Mouse (Mus musculus) forebrain, embryonic 15.5 days (tissue): ENCODE results near the gene Blzf1. TPM values are rescaled to one million over a fixed set of nuclear protein-coding genes. Genes with fewer than 3 reads are reported as not detected.

Source experiments
- ATAC-seq: fragments of 200-750 bp; cut with Nextera tagmentation; replicated peaks from 2 replicates; pipeline ENCODE4 v1.8.0; 2017; ENCODE audit warnings: mild to moderate bottlenecking, moderate TSS enrichment, moderate library complexity
- H3K27ac ChIP-seq: fragments of 300-500 bp; sonication (generic); replicated peaks from 2 replicates; pipeline ENCODE4 v1.5.1; 2015; ENCODE audit warnings: mild to moderate bottlenecking, inconsistent platforms
- H3K27me3 ChIP-seq: fragments of 300-500 bp; sonication (generic); 2 replicates; pipeline ENCODE4 v1.6.1; 2015; ENCODE audit warnings: inconsistent platforms
- H3K36me3 ChIP-seq: fragments of 300-500 bp; sonication (generic); 2 replicates; pipeline ENCODE4 v1.6.1; 2015; ENCODE audit warnings: mild to moderate bottlenecking, inconsistent platforms
- H3K4me1 ChIP-seq: fragments of 300-500 bp; sonication (generic); 2 replicates; pipeline ENCODE4 v1.6.1; 2015; ENCODE audit warnings: inconsistent platforms
- H3K4me2 ChIP-seq: fragments of 300-500 bp; sonication (generic); replicated peaks from 2 replicates; pipeline ENCODE4 v1.6.1; 2015; ENCODE audit warnings: mild to moderate bottlenecking, inconsistent platforms
- H3K4me3 ChIP-seq: fragments of 300-500 bp; sonication (generic); 2 replicates; pipeline ENCODE4 v1.5.1; 2015; ENCODE audit warnings: mild to moderate bottlenecking, inconsistent platforms
- H3K9ac ChIP-seq: fragments of 300-500 bp; sonication (generic); replicated peaks from 2 replicates; pipeline ENCODE4 v1.6.1; 2015; ENCODE audit warnings: mild to moderate bottlenecking, inconsistent platforms
- H3K9me3 ChIP-seq: fragments of 300-500 bp; sonication (generic); 2 replicates; pipeline ENCODE4 v1.6.1; 2016; ENCODE audit warnings: inconsistent platforms
- WGBS: fragments of 180-500 bp; shearing (Covaris S2); methylation state at CpG from one replicate; pipeline ENCODE4 v1.1.7; 2015; ENCODE audit warnings: mixed read lengths; 5-methylcytosine and 5-hydroxymethylcytosine counted together
- polyA plus RNA-seq: library from polyadenylated mRNA; unstranded; fragments of >200 nt; fragmentation: Nextera tagmentation; extraction: Ambion mirVana; gene quantifications from 2 replicates; pipeline ENCODE4 v1.2.1, GENCODE M21; 2015

Gene Blzf1
- polyA plus RNA-seq, 1 experiment from 2014 or later: 29.1 TPM

GRCm38 (mm10) chr1:164320731-164321130 lies 13.4 kb upstream of the Blzf1 start:
- peak; percentile 47; the same call in 1 of the 2 replicates for ATAC-seq
- WGBS: 41% methylated on average over 5 of the region's 5 CpGs

DNA sequence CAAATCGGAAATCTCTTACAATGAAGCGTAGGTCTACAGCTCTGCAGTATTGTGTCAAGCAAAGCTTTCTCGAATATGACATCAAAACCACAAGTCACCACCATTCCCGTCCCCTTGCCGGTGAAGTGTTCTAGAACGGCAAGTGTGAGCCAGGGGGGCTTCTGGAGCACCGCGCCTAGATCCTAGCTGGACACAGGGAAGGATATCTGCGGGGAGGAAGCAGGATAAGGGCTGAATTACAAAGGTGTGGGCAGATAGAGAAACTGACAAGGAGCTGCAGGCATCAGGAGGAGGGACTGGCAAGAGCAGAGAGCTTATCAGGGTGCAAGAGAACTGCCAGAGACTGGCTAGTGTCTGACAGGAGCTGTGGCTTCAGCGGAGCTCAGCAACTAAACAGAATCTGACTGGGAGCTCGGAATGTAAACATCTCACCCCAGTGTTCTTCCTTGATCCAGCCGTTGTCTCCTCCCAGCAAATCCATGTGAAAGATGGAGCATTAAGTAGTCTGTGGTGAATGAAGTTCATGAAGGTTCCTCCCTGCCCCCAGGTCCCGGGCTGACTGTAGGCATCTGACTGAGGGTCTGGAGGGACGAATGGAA lies 12.4 kb upstream of the Blzf1 start:
- H3K4me1 ChIP-seq: no peaks in the 10 kb centered on the region; the same call in 1 of the 2 replicates
- no peak overlapping the region for H3K4me2 ChIP-seq
- H3K27me3 ChIP-seq: no peaks in the 10 kb centered on the region
- H3K9me3 ChIP-seq: no peaks in the 10 kb centered on the region
- H3K27ac ChIP-seq: no peak overlapping the region
- no peak overlapping the region for H3K9ac ChIP-seq
- H3K36me3 ChIP-seq: no peaks in the 10 kb centered on the region
- WGBS: 88% methylated on average over 14 of the region's 14 CpGs
- H3K4me3 ChIP-seq: no peak overlapping the region
- no peak for ATAC-seq

More at GRCm38 (mm10) chr1:164320731-164321130, 13.4 kb upstream of the Blzf1 start:
- no peak overlapping the region for H3K4me2 ChIP-seq
- peak overlapping the region; percentile 46 for H3K27ac ChIP-seq
- no peaks in the 10 kb centered on the region; the same call in 1 of the 2 replicates for H3K4me1 ChIP-seq
- no peak overlapping the region for H3K4me3 ChIP-seq
- no peaks in the 10 kb centered on the region for H3K27me3 ChIP-seq
- H3K36me3 ChIP-seq: no peaks in the 10 kb centered on the region
- H3K9ac ChIP-seq: no peak overlapping the region
- H3K9me3 ChIP-seq: no peaks in the 10 kb centered on the region

- no peaks in the 10 kb centered on the region; the same call in 1 of the 2 replicates for H3K4me1 ChIP-seq
- H3K4me2 ChIP-seq: no peak overlapping the region
- H3K9ac ChIP-seq: no peak overlapping the region
- H3K4me3 ChIP-seq: no peak overlapping the region
- peaks cover 4% of the 10 kb centered on the region; the same call in 1 of the 2 replicates for H3K36me3 ChIP-seq
- H3K9me3 ChIP-seq: no peaks in the 10 kb centered on the region
- no peaks in the 10 kb centered on the region for H3K27me3 ChIP-seq
- no peak overlapping the region for H3K27ac ChIP-seq
- ATAC-seq: no peak
- WGBS: 91% methylated on average over 5 of the region's 5 CpGs
Measured at GRCm38 (mm10) chr1:164318474-164318873, 11.2 kb upstream of the Blzf1 start.

DNA sequence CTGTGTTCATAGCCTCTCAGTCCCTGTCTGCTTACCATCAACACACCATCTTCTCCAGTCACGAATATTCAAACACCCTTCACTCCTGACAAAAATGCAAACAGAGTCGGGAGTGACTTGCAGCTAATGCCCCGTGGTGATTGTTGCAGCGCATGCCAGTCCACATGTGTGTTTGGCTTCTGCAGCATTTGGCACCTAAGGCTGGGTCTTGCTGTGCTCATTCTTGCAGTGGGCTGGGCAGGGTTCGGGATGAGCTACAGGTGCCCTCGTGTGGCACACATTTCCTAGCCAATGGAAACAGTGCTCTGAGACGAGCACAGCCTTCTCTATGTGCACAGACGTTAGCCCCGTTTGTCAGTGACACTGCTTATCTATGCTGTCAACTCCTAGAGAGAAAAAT lies 10.0 kb upstream of the Blzf1 start:
- H3K9ac ChIP-seq: no peak overlapping the region
- no peaks in the 10 kb centered on the region; the same call in 1 of the 2 replicates for H3K4me1 ChIP-seq
- H3K27me3 ChIP-seq: no peaks in the 10 kb centered on the region
- peaks cover 4% of the 10 kb centered on the region; the same call in 1 of the 2 replicates for H3K36me3 ChIP-seq
- H3K4me2 ChIP-seq: no peak overlapping the region
- H3K9me3 ChIP-seq: no peaks in the 10 kb centered on the region
- H3K4me3 ChIP-seq: no peak overlapping the region
- H3K27ac ChIP-seq: no peak overlapping the region
- 86% methylated on average over 9 of the region's 9 CpGs for WGBS
- ATAC-seq: peak; percentile 17; the same call in 1 of the 2 replicates

- no peaks in the 10 kb centered on the region for H3K9me3 ChIP-seq
- WGBS: 29% methylated on average over 3 of the region's 3 CpGs
- H3K4me2 ChIP-seq: no peak overlapping the region
- no peaks in the 10 kb centered on the region for H3K27me3 ChIP-seq
- no peaks in the 10 kb centered on the region; the same call in 1 of the 2 replicates for H3K4me1 ChIP-seq
- no peak overlapping the region for H3K9ac ChIP-seq
- no peak overlapping the region for H3K27ac ChIP-seq
- peak; percentile 75 for ATAC-seq
- H3K36me3 ChIP-seq: peaks cover 4% of the 10 kb centered on the region; the same call in 1 of the 2 replicates
- H3K4me3 ChIP-seq: no peak overlapping the region
Measured at GRCm38 (mm10) chr1:164316697-164317096, 9.4 kb upstream of the Blzf1 start.

- Histone ChIP-seq H3K9me3 (no peaks in the 10 kb centered on the region), H3K9ac (no peak overlapping the region), H3K36me3 (peaks cover 7% of the 10 kb centered on the region), H3K4me3 (no peak overlapping the region), H3K27me3 (no peaks in the 10 kb centered on the region), H3K4me1 (no peaks in the 10 kb centered on the region), H3K27ac (no peak overlapping the region), H3K4me2 (no peak overlapping the region)
- 72% methylated on average over 8 of the region's 8 CpGs for WGBS
- no peak for ATAC-seq
Measured at GRCm38 (mm10) chr1:164315266-164315665, 8.0 kb upstream of the Blzf1 start.

GRCm38 (mm10) chr1:164314085-164314484 lies 6.8 kb upstream of the Blzf1 start:
- WGBS: 91% methylated on average over 5 of the region's 5 CpGs
- Histone ChIP-seq H3K36me3 (peaks cover 7% of the 10 kb centered on the region), H3K9me3 (no peaks in the 10 kb centered on the region), H3K4me2 (no peak overlapping the region), H3K4me1 (no peaks in the 10 kb centered on the region), H3K9ac (no peak overlapping the region), H3K4me3 (no peak overlapping the region), H3K27me3 (no peaks in the 10 kb centered on the region), H3K27ac (no peak overlapping the region)
- no peak for ATAC-seq

- H3K27me3 ChIP-seq: no peaks in the 10 kb centered on the region
- peak overlapping the region; percentile 39 for H3K9ac ChIP-seq
- 13% methylated on average over 10 of the region's 10 CpGs for WGBS
- peak overlapping the region; percentile 72 for H3K4me3 ChIP-seq
- H3K9me3 ChIP-seq: no peaks in the 10 kb centered on the region
- H3K4me2 ChIP-seq: peak overlapping the region; percentile 59
- peaks cover 27% of the 10 kb centered on the region for H3K4me1 ChIP-seq
- peaks cover 4% of the 10 kb centered on the region for H3K36me3 ChIP-seq
- peak; percentile 15 for ATAC-seq
- H3K27ac ChIP-seq: peak overlapping the region; percentile 31; the same call in 1 of the 2 replicates
Measured at GRCm38 (mm10) chr1:164307922-164308321, 633 bp upstream of the Blzf1 start.

- Histone ChIP-seq H3K4me3 (no peak within 1 kb of the TSS), H3K9me3 (no peaks in the 10 kb centered on the region), H3K4me2 (no peak within 1 kb of the TSS), H3K4me1 (peaks cover 27% of the 10 kb centered on the region), H3K9ac (no peak within 1 kb of the TSS), H3K27ac (no peak within 1 kb of the TSS), H3K36me3 (peaks cover 35% of the 10 kb centered on the region), H3K27me3 (no peaks in the 10 kb centered on the region)
- 79% methylated on average over 5 of the region's 5 CpGs for WGBS
- ATAC-seq: no peak
Measured at GRCm38 (mm10) chr1:164303821-164304220, 3.5 kb downstream of the Blzf1 start, which contains the start of gene Nme7. Gene Nme7, plus strand, starts transcription at chr1:164304121.

DNA sequence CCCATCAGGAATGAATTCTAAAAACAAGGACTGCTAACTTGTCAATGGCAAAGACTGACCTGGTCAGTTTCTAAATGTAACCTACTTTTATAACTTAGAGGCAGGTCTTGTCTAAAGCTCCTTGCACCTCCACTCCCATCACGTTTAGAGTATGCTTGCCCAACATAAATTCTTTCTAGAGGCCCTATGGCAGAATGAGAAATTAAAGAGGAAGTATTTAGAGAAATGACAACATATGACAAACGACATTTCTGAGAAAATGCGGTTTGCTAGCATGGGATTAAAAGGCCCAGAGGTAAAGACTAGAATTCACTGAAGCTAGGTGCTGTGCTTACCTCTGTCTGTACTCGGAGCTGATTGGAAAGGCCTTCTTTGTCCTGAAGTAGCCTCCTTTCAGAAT lies 5.3 kb downstream of the Blzf1 start:
- Histone ChIP-seq H3K27ac (no peak overlapping the region), H3K4me2 (no peak overlapping the region), H3K4me3 (no peak overlapping the region), H3K9me3 (no peaks in the 10 kb centered on the region), H3K36me3 (peaks cover 50% of the 10 kb centered on the region), H3K4me1 (peaks cover 19% of the 10 kb centered on the region), H3K27me3 (no peaks in the 10 kb centered on the region), H3K9ac (no peak overlapping the region)
- ATAC-seq: no peak
- WGBS: 95% methylated on average over 4 of the region's 4 CpGs

- Histone ChIP-seq H3K36me3 (peaks cover 73% of the 10 kb centered on the region), H3K4me3 (no peak overlapping the region), H3K27ac (no peak overlapping the region), H3K4me2 (no peak overlapping the region), H3K9me3 (no peaks in the 10 kb centered on the region), H3K4me1 (no peaks in the 10 kb centered on the region), H3K9ac (no peak overlapping the region), H3K27me3 (no peaks in the 10 kb centered on the region)
- WGBS: 96% methylated on average over 4 of the region's 5 CpGs
- ATAC-seq: no peak
Measured at GRCm38 (mm10) chr1:164296473-164296872, 10.8 kb downstream of the Blzf1 start.

DNA sequence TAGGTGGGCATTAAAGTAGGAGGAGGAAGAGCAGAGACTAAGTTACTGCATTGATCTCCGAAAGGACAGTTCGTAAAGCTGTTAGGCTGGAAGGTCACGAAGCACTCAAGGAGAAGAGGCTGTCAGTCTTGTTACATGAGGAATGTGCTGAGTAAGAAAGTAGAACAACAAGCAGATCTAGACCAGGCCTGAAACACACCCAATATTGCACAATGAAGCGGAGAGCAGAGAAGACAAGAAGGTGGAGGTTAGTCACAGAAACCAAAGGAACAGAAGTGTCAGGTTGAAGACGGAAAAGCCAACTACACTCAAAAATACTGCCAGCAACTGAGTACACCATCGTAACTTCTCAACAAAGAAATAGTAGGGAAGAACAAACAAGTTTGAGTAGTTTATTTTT lies 13.2 kb downstream of the Blzf1 start:
- Histone ChIP-seq H3K36me3 (peaks cover 71% of the 10 kb centered on the region), H3K4me2 (no peak overlapping the region), H3K4me1 (no peaks in the 10 kb centered on the region), H3K27ac (no peak overlapping the region), H3K27me3 (no peaks in the 10 kb centered on the region), H3K9me3 (no peaks in the 10 kb centered on the region), H3K4me3 (no peak overlapping the region), H3K9ac (no peak overlapping the region)
- ATAC-seq: no peak
- 94% methylated on average over 6 of the region's 6 CpGs for WGBS

DNA sequence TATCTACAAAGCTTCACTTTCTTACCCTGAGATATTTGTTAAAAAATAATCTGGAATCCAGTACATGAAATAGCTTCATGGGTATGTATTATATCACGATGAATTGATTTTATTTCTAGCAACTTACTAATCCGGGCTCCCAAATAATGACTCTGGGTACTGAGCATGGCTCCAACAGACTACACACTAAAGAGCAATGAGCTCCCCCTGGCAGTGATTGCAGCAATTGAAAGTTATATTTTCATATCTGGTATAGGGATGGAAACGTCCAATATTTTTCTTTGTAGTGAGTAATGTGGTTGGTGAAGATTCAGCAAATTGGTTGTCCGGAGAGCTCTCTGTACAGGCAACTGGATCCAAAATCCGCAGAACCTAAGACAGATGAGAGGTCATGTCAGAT lies 15.2 kb downstream of the Blzf1 start:
- 90% methylated on average over 5 of the region's 5 CpGs for WGBS
- ATAC-seq: no peak
- Histone ChIP-seq H3K9ac (no peak overlapping the region), H3K4me2 (no peak overlapping the region), H3K4me3 (no peak overlapping the region), H3K9me3 (no peaks in the 10 kb centered on the region), H3K4me1 (no peaks in the 10 kb centered on the region), H3K27me3 (no peaks in the 10 kb centered on the region), H3K27ac (no peak overlapping the region), H3K36me3 (peaks cover 55% of the 10 kb centered on the region)
